Mouse (Mus musculus) brain, adult 2 months (tissue): Measurements from ENCODE around the gene Tox2.

Source experiments
- DNase-seq: peaks from one replicate; pipeline ENCODE4 v3.0.0; 2011; ENCODE audit warnings: low read depth, low spot score

Gene Tox2

GRCm38 (mm10) chr2:163317281-163317680 is 114.4 kb downstream of the Tox2 start:
- DNase-seq, result no peak

- DNase-seq, result peak; percentile 31
These were observed 115.9 kb downstream of the Tox2 start for GRCm38 (mm10) chr2:163318777-163319176.

GRCm38 (mm10) chr2:163323163-163323562 is 120.2 kb downstream of the Tox2 start:
- no peak for DNase-seq

- peak; percentile 78 for DNase-seq
These were observed 127.8 kb downstream of the Tox2 start for GRCm38 (mm10) chr2:163330742-163331141.

- DNase-seq, result no peak
These were observed 128.5 kb downstream of the Tox2 start for GRCm38 (mm10) chr2:163331423-163331822.

GRCm38 (mm10) chr2:163332368-163333055 is 129.6 kb downstream of the Tox2 start:
- DNase-seq, result peak; percentile 80

GRCm38 (mm10) chr2:163340263-163340662 is 137.3 kb downstream of the Tox2 start:
- peak; percentile 80 for DNase-seq

- peak; percentile 17 for DNase-seq
These were observed 140.7 kb downstream of the Tox2 start for GRCm38 (mm10) chr2:163343671-163344070.

GRCm38 (mm10) chr2:163344976-163345660 is 142.2 kb downstream of the Tox2 start:
- DNase-seq, result no peak

- no peak for DNase-seq
These were observed 143.6 kb downstream of the Tox2 start for GRCm38 (mm10) chr2:163346497-163346896.

- DNase-seq, result no peak
These were observed 144.7 kb downstream of the Tox2 start for GRCm38 (mm10) chr2:163347517-163348184.

GRCm38 (mm10) chr2:163348677-163349076 is 145.8 kb downstream of the Tox2 start:
- DNase-seq, result no peak

- peak; percentile 72 for DNase-seq
These were observed 146.5 kb downstream of the Tox2 start for GRCm38 (mm10) chr2:163349411-163349810.

GRCm38 (mm10) chr2:163350443-163350842 is 147.5 kb downstream of the Tox2 start:
- DNase-seq, result peak; percentile 10

- no peak for DNase-seq
These were observed 150.8 kb downstream of the Tox2 start for GRCm38 (mm10) chr2:163353731-163354130.

- no peak for DNase-seq
These were observed 152.7 kb downstream of the Tox2 start for GRCm38 (mm10) chr2:163355666-163356065.

- DNase-seq, result no peak
These were observed 153.4 kb downstream of the Tox2 start for GRCm38 (mm10) chr2:163356113-163356840.

- no peak for DNase-seq
These were observed 155.7 kb downstream of the Tox2 start for GRCm38 (mm10) chr2:163358662-163359061.

GRCm38 (mm10) chr2:163359253-163359652 is 156.3 kb downstream of the Tox2 start:
- no peak for DNase-seq

- no peak for DNase-seq
These were observed 158.1 kb downstream of the Tox2 start for GRCm38 (mm10) chr2:163360858-163361623.
